Mouse (Mus musculus) cerebellum, adult 9-10 months (tissue): ENCODE data around the gene Slc12a3.
A peak's percentile ranks its signal among the peaks of the same experiment; 100 is the strongest.

Experiments used
- DNase-seq: peaks from one replicate; pipeline ENCODE4 v3.0.0; 2022

Slc12a3 gene

DNA sequence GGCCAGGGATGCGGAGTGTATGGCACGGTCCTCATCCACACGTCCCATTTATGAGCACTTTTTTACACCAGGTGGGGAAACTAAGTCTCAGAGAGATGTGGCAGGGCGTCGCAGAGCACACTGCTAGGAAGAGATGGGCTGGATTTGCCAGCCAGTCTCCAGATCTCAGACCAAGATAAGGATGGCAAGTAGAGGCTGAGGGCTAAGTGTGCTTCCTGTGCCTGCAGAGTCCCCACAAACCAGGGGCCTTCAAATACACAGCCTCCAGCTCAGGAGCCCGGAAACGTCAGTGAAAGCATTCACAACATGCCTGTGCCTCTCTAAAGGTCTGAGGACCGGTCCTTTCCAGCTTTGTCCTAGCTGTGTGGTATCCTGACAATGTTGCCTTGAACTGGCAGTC, 8.6 kb downstream of the Slc12a3 start:
- DNase-seq, result no peak

DNA sequence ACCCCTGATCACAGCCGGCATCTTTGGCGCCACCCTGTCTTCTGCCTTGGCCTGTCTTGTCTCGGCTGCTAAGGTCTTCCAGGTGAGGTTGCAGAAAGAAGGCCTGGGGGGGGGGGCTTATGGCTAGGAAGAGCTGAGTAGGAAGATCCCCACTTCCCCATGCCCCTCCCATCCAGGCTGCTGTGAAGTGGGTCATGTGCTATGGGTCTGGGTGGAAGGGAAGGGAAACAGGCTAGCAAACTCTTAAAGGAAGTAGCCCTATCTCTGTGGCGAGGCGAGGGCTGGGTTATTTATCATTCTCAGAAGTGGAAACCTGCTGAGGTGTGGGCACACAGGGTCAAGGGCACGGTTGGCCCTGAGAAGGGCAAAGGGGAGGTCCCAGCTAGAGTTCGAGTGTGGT, 11.8 kb downstream of the Slc12a3 start:
- DNase-seq, result no peak

DNA sequence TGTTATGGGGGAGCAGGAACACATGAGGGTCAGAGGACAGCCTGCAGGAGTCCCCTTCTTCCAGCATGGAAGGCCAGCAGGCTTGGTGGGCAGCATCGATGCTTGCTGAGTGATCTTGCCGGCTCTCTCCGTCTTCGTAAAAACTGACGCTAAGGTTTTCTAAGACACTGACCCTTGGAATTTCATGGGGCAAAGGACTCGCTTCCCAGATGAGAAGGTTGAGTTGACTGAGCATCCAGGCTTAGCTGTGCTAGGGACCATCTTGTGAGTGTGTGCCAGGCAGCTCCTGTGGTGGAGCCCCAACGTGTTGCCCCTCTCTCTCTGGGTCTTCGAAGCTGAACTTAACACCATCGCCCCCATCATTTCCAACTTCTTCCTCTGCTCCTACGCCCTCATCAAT, 13.7 kb downstream of the Slc12a3 start:
- DNase-seq, result no peak

DNA sequence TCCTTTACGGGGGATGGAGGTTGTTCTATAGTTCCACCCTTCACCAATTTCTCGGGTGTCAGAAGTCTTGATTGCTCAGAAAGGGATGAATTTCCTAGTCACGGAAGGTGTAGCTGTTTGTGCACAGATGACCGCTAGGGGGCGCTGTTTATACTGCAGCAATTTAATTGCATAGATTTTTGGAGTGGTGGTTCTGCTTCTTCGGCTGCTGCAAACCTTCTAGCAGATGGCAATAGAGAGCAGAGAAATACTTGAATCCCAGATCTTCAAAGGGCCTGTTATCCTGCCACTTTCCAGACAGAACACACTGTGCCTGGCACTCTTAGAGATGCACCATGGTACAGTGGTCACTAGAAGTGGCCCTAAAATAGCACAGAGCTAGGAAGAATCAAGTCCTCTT, 14.3 kb downstream of the Slc12a3 start:
- DNase-seq, result peak; percentile 82

DNA sequence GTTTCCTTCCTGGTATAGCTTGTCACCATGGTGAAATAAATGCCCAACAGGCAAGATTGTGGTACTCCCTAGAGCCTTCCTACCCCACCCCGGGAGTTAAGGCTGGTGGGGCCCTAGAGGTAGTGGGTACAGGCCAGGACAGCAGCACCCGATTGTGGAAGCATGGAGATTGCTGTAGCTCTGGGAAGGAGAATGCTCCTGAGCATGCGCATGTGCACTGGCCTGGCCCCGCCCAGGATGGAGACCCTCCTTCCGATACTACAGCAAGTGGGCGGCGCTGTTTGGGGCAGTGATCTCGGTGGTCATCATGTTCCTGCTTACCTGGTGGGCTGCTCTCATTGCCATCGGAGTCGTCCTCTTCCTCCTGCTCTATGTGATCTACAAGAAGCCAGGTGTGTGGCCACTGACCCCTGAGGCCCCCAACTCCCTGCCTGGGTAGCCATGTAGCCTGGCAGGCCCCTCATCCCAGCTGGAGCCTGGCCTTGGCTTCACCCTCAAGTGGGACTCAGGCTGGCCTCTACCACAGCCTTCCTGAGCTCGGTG, 14.8 kb downstream of the Slc12a3 start:
- DNase-seq, result no peak

DNA sequence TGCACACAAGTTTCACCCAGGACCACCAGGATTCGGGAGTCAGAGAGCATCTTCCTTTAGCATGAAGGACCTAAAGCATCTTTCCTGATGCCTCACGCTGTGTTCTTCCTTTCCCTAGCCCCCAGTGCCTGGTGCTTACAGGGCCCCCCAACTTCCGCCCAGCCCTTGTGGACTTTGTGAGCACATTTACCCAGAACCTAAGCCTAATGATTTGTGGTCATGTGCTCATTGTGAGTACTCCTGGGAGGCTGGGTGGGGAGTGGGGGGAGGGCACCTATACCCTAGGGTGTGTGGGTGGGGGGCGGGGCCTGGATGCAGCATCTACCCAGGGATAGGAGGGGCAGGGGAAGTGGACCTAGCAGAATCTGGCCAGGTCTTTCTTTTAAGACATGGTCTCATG, 16.7 kb downstream of the Slc12a3 start:
- DNase-seq, result no peak

DNA sequence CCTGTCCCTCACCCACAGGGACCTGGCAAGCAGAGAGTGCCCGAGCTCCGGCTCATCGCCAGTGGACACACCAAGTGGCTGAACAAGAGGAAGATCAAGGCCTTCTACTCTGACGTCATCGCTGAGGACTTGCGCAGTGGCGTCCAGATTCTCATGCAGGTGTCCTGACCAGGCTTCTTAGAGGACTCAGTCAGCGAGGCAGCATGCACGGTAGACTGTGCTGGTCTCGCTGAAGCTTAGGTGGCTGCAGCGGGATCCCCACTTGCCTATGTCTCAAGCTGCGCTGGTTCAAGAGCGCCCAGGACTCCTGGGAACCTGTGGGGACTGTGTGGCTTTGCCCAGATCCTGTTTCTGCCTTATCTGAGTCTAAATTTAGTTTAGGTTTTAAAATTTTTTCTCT, 17.3 kb downstream of the Slc12a3 start:
- no peak for DNase-seq

DNA sequence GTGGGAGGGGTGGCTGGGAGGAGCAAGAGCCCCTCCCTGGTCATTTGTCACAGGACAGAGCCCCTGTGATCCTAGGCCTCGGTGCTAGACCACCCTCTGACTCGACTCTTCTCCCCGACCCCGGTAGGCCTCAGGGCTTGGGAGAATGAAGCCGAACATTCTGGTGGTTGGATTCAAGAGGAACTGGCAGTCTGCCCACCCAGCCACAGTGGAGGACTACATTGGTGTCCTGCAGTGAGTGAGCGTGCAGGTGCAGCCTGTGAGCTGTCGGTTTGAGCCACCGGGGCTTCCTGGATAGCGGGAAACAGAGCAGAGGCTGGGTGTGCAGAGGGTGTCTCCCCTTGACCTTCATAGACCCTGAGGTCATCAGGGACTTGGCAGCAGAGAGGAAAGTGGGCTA, 19.4 kb downstream of the Slc12a3 start:
- DNase-seq, result no peak

DNA sequence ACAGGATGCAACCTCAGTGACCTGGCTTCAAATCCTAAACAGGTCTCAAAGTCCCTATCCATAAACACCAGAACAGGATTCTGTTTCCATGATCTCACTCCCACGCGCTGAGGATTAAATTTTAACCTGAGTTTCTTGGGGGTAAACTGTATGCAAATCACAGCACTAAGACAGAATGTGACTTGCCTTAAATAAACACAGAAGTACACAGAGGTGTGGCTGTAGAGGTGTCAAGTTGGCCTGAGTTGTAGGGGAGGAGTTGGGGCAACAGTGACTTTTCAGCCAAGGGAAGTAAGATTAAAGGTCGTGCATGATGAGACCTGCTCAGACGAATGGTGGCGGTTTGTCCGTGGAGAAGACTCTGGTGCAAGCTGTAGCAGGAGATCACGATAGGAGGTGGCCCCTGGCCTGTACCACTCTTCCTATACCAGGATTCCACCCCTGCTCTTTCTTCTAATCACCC, 25.1 kb downstream of the Slc12a3 start:
- DNase-seq, result no peak

DNA sequence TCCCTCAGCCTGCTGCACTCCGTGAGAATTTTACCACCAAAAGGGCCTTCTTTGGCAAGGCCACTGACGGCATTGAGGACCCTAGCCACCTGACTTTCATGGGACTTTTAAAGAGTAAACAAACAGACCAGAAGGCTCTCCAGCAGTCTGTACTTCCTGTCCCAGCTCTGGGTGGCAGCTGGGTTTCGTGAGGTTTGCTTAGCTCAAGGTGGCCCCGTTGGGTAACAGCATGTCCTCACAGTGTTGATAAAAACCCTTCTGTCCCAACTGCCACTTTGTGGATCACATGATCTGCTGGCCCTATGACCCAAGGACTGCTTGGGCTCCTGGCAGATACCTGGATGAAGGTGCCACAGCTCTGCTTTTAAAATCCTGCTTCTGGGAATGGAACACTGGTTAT, 25.6 kb downstream of the Slc12a3 start:
- no peak for DNase-seq

DNA sequence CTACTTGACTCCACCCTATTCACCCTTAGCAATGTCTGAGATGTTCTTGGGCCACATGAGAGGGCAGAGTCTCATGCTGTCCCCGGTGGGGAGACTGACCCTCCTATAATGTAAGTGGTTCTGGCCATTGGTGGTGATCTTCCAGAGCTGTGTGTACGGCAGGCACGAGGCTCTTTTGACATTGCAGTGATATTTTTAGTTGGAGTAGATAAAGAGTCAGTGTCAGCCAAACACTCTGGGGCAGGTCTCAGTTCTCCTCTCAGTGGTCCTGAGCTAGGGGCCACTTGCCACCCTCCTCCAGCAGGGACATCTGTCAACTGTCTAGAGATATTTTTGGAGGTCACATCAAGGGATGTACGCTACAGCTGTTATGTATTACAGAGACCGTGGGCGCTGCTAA, 28.2 kb downstream of the Slc12a3 start:
- no peak for DNase-seq

DNA sequence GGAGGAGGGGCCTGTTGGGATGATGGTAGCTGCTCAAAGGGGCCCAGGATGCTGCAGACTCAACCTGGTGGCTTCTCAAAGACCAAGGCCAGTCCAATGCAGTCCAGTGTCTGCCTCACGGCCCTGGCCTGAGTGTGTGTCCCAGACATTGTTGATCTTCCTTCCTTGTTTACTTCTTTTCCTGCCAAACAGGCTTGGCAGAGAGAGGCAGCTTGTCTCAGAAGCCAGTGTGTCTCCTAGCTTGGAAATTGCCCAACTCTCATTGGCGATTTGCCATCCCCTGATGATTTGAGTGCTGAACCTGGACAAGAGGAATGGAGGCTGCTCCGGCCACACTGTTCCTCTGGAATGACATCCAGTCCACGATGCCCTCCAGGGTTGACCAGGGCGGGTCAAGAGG, 29.5 kb downstream of the Slc12a3 start:
- peak; percentile 76 for DNase-seq

DNA sequence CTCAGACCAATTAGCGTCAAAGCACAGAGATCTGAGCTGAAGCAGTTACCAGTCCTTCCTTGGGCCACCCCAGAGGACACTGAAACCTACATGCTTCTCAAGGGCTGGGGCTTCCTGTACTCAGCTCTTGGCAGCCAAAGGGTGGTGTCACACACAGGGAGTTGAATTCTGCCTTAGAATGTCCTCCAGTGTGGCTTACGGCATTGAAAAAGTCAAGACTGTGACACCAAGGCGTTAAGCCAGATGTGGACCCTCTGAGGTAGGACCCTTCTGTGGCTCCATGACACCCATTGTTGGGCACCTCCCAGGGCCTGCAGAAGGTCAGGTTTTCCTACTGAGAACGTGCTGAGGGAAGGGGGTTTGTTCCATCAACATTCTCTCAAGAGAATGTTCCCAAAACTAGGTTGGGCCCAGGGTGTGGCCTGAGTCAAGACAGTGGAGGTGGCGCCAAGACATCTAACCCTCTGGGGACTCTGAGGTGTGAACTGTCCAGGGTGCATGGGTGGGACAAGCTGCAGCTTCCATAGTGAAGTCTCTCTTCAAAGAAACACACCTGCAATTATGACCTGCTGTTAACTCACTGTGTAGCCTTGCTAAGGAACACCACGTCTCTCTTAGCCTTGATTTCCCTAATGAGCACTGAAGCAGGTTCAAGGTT, 32.9 kb downstream of the Slc12a3 start:
- no peak for DNase-seq

DNA sequence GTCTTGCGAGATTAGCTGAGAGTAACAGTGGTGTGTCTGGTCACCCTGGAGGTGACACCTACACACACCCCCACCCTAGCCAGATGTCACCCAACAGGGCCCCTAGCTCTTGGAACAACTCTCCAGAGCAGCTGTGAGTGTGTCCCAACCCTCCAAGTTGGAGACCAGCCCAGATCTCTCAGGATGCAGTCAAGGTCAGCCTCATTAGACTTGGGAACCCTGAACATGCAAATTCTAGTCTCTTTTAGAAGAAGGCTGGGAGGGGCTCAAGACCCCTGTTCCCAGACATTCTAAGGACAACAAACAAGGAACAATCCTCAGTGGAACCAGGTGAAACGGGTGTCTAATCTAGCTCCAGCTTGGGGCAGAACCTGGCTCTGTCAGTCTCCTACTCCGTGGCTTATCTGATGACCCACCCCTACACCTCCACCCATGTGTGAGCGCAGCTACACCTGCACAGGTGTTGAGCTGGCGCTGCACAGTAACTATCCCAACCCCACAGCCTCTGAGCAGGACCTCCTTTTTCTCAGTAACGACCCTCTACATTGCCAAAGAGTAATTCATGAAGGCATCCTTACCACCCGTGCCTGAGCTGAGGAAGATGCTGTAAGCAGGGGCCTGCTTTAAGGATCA, 33.7 kb downstream of the Slc12a3 start:
- no peak for DNase-seq

DNA sequence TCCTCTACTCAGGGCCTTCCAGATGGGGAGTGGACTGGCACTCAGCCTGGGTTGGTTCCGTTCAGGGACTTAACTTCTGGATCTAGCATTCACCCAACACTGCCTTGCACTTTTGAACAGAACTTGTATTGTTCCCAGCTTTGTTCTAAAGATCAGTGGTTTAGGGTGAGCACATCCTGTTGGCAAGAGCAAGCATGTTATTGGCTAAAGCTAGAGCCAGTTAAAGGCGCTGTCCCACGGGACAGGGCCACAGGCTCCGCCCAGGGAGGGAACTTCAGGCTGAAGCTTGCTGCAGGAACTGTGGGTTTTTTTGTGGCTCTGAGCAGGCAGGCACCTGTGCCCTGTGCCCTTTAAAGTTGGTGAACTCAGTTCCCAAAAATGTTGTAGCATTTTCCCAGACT, 34.3 kb downstream of the Slc12a3 start:
- peak; percentile 32 for DNase-seq

DNA sequence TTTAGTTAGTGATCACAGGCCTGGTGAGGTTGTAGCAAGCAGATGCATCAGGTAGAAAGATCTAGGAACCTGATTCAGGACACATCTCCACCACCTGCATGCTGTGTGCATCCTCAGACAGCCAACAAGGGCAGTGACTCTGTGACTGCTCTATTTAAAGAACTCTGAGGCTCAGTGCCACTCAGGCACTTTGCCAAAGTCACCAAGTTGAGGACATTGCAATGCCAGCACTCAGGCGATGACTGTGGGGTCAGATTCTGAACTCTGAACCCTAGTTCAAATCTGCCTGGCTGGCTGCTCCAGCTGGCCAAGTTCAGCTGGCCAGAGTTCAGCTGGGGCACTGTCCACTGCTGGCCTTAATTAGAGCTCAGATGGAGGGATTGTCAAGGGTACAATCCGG, 34.9 kb downstream of the Slc12a3 start:
- peak; percentile 20 for DNase-seq

DNA sequence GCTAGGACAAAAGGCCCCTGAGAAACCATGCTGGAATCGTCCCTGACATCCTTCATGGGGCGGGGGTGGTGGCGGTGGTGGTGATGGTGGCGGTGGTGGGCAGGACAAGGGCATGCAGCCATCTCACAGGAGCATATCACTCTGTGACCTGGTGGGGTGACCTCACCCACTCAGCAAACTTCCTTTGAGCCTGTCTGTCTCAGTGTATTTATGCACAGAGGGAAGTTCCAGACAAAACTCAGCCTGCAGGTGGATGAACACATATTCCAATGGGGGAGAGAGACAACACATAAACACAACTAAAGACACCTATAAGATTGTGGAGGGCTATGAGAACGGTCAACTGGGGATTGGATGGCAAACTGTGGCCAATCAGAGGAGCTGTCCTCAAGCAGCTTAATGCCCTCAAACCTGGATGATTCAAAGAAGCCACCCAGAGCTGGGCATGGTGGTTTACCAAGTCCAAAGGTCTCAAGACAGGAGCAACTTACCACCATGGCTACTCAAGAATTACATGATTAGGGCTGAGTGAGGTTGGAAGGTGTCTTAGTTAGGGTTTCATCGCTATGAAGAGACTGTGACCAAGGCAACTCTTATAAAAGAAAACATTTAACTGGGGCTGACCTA, 35.8 kb downstream of the Slc12a3 start:
- no peak for DNase-seq

DNA sequence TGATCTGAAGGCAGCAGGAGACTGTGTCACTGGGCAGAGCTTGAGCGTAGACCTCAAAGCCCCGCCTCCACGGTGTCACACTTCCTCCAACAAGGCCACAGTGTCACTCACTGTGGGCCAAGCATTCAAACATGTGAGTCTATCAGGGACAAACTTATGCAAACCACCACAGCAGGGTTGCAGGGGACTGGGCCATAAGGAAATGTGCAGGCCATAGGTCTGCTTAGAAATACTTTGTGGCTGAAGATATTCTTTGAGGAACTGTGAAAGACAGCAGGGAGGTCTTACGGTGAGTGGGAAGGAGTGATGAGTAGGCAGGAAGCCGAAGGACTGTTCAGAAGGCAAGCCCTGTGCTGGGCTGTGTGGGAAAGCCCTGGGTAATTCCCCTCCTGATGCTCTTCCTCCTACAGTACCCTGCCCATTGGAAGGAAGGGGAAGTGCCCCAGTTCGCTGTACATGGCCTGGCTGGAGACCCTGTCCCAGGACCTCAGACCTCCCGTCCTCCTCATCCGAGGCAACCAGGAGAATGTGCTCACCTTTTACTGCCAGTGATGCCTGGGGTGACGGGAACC, 36.5 kb downstream of the Slc12a3 start:
- no peak for DNase-seq

DNA sequence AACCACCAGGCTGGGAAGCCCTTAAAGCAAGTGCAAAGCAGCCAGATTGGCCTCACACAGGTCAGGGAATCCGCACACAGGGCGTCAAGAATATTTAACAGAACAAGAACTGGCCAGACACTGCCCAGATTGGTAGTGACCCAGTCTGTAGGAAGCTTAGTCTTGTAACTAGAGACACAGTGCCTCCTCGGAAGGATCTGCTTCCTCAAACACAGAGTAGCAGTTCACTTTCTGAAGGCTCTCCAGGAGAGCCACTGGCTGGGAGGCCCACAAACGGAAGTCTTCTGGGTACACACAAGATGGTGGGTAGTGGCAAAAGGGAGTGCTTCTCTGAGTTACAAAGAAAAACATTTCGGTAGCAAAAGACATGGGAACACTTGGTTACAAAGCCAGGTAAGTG, 41.8 kb downstream of the Slc12a3 start:
- no peak for DNase-seq

DNA sequence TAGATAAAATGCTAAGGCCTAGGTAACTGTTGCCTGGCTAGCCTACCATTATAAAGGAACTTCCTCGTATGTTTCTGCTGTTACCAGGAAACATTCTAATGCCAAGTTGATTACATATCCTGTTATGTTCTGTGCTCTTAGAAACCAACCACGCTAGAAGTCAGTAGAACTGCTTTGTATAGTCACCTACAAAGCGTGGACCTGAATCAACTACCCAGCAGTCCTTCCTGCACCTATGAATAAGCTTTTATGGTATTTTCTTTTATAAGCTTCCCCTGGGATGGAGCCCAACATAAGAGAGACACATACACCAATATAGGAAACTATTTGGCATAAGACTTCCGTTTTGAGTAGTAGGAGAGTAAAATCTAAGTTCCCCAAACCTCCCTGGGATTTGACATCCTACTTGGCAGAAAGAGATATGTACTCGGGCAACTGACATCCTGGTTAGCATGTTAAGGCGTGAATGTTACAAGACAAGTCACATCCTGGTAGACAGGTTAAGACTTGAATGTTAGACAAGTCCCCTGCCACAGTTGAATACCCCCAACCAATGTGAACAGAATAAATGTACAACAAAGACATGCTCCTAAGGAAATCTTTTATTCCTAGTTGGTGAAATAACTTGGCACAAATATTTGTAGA, 44.1 kb downstream of the Slc12a3 start:
- no peak for DNase-seq

DNA sequence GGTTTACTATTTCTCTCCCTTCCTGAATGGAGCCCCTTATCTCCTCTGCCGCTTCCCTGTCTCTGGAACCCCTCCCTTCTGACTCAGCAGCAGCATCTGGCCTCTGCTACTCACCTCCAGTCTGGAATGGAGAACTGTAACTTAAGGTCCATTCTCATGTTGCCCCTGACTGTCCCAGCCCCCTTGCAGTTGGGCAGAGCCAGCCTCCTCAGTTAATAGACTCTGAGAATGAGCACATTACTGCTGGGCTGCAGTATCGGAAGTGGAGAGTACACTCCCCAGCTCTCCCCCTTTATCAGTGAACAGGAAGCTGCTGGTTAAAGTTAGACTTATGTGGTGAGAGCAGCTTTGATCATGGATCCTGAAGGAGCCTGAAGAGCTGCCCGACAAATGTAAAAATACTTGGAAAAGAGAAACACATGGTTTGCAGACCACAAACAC, 46.6 kb downstream of the Slc12a3 start:
- no peak for DNase-seq

DNA sequence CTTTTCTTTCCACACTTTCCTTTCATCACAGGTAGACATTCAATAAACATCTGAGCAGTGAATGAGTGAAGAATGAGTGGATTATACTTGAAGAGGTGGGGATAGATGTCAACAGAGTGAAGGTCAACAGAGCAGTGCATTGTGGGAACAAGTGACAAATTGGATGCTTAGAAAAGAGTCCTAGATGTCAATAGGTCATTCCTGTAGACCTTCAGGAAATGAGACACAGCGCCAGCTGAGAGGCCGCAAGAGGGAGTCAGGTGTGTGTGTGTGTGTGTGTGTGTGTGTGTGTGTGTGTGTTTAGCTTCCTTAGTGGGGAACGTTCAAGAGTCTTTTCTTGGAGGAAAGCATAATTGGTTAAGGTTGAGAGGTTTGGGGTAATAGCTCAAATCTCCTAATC, 47.2 kb downstream of the Slc12a3 start:
- no peak for DNase-seq

DNA sequence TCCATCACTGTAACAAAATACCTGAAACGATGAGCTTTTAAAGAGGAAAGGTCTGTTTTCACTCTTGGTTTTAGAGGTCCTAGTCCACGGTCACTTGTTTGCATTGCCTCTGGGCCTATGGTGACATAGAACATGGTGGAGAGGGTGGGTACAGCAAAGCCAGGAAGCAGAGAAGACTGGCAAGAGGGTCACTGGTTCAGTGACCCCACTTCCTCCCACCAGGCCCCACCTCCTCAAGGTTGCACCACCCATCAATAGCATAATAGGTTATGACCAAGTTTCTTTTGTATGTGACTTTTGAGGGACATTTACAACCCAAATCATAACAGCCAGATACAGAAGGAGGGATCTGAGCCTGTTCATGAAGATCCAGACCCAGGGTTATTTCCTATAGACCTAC, 47.6 kb downstream of the Slc12a3 start:
- DNase-seq, result no peak
